Mouse (Mus musculus): ENCODE measurements around the gene Mllt3. TPM values are rescaled to one million over a fixed set of nuclear protein-coding genes. Genes with fewer than 3 reads are reported as not detected.

The Mllt3 gene
- polyA plus RNA-seq, 2 experiments = 23.4 to 41.3 TPM

DNA sequence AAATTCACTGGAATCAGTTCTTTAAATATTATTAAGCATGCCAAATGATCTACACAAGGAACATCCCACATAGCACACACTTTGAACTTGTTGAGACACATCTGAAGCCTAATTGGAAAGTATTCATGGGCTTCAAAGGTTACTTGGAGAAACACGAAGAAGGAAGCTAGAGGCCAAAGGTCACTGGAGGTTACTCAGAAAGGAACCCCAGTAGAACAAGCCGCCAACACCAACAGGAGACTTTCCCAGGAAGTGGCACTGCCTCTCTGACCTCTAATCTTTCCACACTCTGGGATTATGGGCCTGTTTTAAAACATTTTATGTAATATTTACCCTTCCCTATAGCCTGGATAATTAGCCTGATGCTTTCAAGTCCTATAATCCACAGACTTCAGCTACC, 162.6 kb downstream of the Mllt3 start:
- H3K9ac ChIP-seq (ENCODE audit: low read depth, low read length, severe bottlenecking) = no peak overlapping the region
- H3K9me3 ChIP-seq (ENCODE audit: control insufficient read depth, low read length) = no peaks in the 10 kb centered on the region
- ATAC-seq (ENCODE audit: low FRiP score, low read depth) = no peak
- WGBS = 31% methylated on average over 2 of the region's 2 CpGs
- peaks cover 12% of the 10 kb centered on the region; the same call in 1 of the 2 replicates for H3K36me3 ChIP-seq (ENCODE audit: control insufficient read depth, insufficient read depth, low read length)
- H3K4me3 ChIP-seq (replicated peaks; ENCODE audit: low read length) = no peak overlapping the region
- TF ChIP-seq POLR2A (IDR thresholded peaks at IDR 0.05; ENCODE audit: borderline replicate concordance, extremely low read depth, insufficient read depth, insufficient read length) = no peak
- H3K27ac ChIP-seq (replicated peaks; ENCODE audit: low read depth, low read length) = no peak overlapping the region
- no peak overlapping the region for H3K4me2 ChIP-seq (replicated peaks; ENCODE audit: low read depth, low read length, severe bottlenecking)
- peaks cover 16% of the 10 kb centered on the region for H3K4me1 ChIP-seq (ENCODE audit: control insufficient read depth, insufficient read depth, low read length)
- DNase-seq (ENCODE audit: low spot score) = no peak
- no peaks in the 10 kb centered on the region for H3K27me3 ChIP-seq (ENCODE audit: control insufficient read depth, insufficient read depth, low read length)

DNA sequence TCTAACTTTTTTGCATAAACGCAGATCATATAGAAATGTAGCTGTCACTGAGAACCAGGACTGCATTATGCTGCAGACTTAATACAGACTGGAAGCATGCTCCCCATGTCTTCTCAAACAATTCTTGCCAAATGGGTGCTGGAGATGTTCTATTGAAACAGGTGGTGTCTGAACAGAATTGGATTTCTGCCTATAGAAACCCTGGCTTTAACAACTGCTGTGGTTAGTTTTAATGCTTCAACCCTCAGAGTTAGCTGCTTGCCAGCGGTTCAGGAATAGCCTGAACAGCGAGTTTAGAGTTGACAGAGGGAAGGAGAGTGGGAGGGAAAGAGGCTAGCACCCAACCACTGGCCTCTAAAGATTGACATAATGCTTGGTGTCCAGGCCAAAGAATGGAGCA, 166.6 kb downstream of the Mllt3 start:
- peaks cover 17% of the 10 kb centered on the region for H3K4me1 ChIP-seq (ENCODE audit: control insufficient read depth, insufficient read depth, low read length)
- no peak for ATAC-seq (ENCODE audit: low FRiP score, low read depth)
- no peaks in the 10 kb centered on the region for H3K36me3 ChIP-seq (ENCODE audit: control insufficient read depth, insufficient read depth, low read length)
- no peak for TF ChIP-seq POLR2A (IDR thresholded peaks at IDR 0.05; ENCODE audit: borderline replicate concordance, extremely low read depth, insufficient read depth, insufficient read length)
- no peaks in the 10 kb centered on the region for H3K9me3 ChIP-seq (ENCODE audit: control insufficient read depth, low read length)
- no peak overlapping the region for H3K4me2 ChIP-seq (replicated peaks; ENCODE audit: low read depth, low read length, severe bottlenecking)
- peak; percentile 40 for DNase-seq (ENCODE audit: low spot score)
- 60% methylated on average over 3 of the region's 3 CpGs for WGBS
- H3K4me3 ChIP-seq (replicated peaks; ENCODE audit: low read length) = no peak overlapping the region
- H3K9ac ChIP-seq (ENCODE audit: low read depth, low read length, severe bottlenecking) = no peak overlapping the region
- no peak overlapping the region for H3K27ac ChIP-seq (replicated peaks; ENCODE audit: low read depth, low read length)
- no peaks in the 10 kb centered on the region for H3K27me3 ChIP-seq (ENCODE audit: control insufficient read depth, insufficient read depth, low read length)

DNA sequence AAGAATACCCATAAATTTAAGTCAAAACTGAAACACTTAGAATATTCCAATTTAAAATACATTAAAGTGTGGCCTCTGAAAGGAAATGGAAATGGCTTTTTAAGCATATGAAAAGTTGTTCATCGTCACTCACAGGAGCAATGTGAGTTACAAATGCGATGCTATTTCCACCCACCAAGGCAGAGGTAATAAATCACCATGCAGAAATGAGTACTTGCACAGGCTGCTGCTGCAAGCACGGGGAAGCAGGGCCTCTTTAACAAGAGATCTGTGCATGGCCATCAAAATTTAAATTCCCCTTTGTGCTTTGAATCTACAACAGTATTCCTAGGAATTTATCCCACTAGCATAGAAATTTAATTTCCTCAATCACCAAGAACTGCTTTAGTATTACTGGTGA, 167.3 kb downstream of the Mllt3 start:
- TF ChIP-seq POLR2A (IDR thresholded peaks at IDR 0.05; ENCODE audit: borderline replicate concordance, extremely low read depth, insufficient read depth, insufficient read length) = no peak
- no peak overlapping the region for H3K4me2 ChIP-seq (replicated peaks; ENCODE audit: low read depth, low read length, severe bottlenecking)
- H3K27me3 ChIP-seq (ENCODE audit: control insufficient read depth, insufficient read depth, low read length) = no peaks in the 10 kb centered on the region
- H3K9me3 ChIP-seq (ENCODE audit: control insufficient read depth, low read length) = no peaks in the 10 kb centered on the region
- no peak overlapping the region for H3K9ac ChIP-seq (ENCODE audit: low read depth, low read length, severe bottlenecking)
- peaks cover 17% of the 10 kb centered on the region for H3K4me1 ChIP-seq (ENCODE audit: control insufficient read depth, insufficient read depth, low read length)
- no peaks in the 10 kb centered on the region for H3K36me3 ChIP-seq (ENCODE audit: control insufficient read depth, insufficient read depth, low read length)
- DNase-seq (ENCODE audit: low spot score) = no peak
- no peak for ATAC-seq (ENCODE audit: low FRiP score, low read depth)
- H3K4me3 ChIP-seq (replicated peaks; ENCODE audit: low read length) = no peak overlapping the region
- 5% methylated on average over 3 of the region's 3 CpGs for WGBS
- H3K27ac ChIP-seq (replicated peaks; ENCODE audit: low read depth, low read length) = no peak overlapping the region

DNA sequence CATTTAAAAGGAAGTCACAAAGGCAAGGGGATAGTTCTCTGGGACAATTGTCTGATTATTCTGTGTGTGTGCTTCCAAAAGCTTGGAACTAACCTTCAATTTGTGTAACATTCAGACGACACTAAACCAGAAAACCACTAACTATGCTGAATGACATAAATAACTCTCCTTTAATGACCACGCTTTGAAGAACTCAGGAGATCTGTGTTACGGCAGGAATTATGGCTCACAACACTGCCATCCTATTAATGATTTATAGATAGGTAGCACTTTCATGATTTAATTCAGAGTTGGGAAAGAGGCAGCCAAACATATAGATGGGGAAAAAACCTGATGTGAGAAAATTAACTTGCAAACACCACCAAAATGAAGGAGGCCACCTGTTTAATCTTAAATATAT, 168.1 kb downstream of the Mllt3 start:
- no peaks in the 10 kb centered on the region for H3K9me3 ChIP-seq (ENCODE audit: control insufficient read depth, low read length)
- H3K27me3 ChIP-seq (ENCODE audit: control insufficient read depth, insufficient read depth, low read length) = no peaks in the 10 kb centered on the region
- no peak overlapping the region for H3K9ac ChIP-seq (ENCODE audit: low read depth, low read length, severe bottlenecking)
- H3K4me2 ChIP-seq (replicated peaks; ENCODE audit: low read depth, low read length, severe bottlenecking) = no peak overlapping the region
- WGBS = 37% methylated on average over 3 of the region's 3 CpGs
- no peak for ATAC-seq (ENCODE audit: low FRiP score, low read depth)
- no peak for DNase-seq (ENCODE audit: low spot score)
- H3K4me1 ChIP-seq (ENCODE audit: control insufficient read depth, insufficient read depth, low read length) = peaks cover 17% of the 10 kb centered on the region
- no peaks in the 10 kb centered on the region for H3K36me3 ChIP-seq (ENCODE audit: control insufficient read depth, insufficient read depth, low read length)
- no peak overlapping the region for H3K4me3 ChIP-seq (replicated peaks; ENCODE audit: low read length)
- TF ChIP-seq POLR2A (IDR thresholded peaks at IDR 0.05; ENCODE audit: borderline replicate concordance, extremely low read depth, insufficient read depth, insufficient read length) = no peak
- no peak overlapping the region for H3K27ac ChIP-seq (replicated peaks; ENCODE audit: low read depth, low read length)

DNA sequence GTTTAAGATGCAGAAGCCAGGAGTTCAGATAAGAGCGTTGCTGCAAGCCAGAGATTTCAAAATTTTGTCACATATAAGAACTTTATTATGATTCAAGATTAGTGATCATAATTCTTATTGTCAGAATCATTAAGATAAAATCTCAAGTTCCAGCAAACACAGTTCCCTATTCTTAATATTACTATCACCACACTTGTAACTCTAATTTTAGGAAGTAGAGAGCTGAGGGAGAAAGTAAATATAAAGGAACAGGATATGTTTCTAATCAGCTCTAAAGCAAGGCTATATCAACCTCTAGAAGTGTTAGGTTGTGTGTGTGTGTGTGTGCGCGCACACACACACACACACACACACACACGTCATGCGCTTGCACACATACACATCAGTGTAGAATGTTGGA, 170.0 kb downstream of the Mllt3 start:
- H3K27me3 ChIP-seq (ENCODE audit: control insufficient read depth, insufficient read depth, low read length) = no peaks in the 10 kb centered on the region
- H3K27ac ChIP-seq (replicated peaks; ENCODE audit: low read depth, low read length) = no peak overlapping the region
- H3K9me3 ChIP-seq (ENCODE audit: control insufficient read depth, low read length) = no peaks in the 10 kb centered on the region
- H3K4me2 ChIP-seq (replicated peaks; ENCODE audit: low read depth, low read length, severe bottlenecking) = no peak overlapping the region
- TF ChIP-seq POLR2A (IDR thresholded peaks at IDR 0.05; ENCODE audit: borderline replicate concordance, extremely low read depth, insufficient read depth, insufficient read length) = no peak
- H3K9ac ChIP-seq (ENCODE audit: low read depth, low read length, severe bottlenecking) = no peak overlapping the region
- no peaks in the 10 kb centered on the region for H3K36me3 ChIP-seq (ENCODE audit: control insufficient read depth, insufficient read depth, low read length)
- 84% methylated on average over 5 of the region's 5 CpGs for WGBS
- no peak for DNase-seq (ENCODE audit: low spot score)
- no peak overlapping the region for H3K4me3 ChIP-seq (replicated peaks; ENCODE audit: low read length)
- no peak for ATAC-seq (ENCODE audit: low FRiP score, low read depth)
- peaks cover 13% of the 10 kb centered on the region for H3K4me1 ChIP-seq (ENCODE audit: control insufficient read depth, insufficient read depth, low read length)

DNA sequence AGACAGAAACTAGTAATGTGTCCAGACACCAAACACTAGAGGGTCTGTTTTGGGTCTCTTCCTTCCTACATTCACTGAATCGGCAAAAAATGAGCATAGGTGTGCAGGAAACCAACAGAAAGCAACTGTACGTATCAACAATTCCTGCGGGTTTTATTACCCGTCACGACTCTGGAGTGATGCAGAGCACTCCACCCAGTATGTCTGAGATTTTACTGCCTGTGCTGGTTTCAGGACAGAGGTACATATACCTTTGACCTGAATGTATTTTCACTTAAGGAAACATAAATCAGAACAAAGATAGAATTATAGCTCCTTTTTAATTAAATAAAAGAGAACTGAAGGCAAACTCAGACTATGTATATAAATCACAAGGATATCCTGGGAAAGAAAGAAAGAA, 172.4 kb downstream of the Mllt3 start:
- DNase-seq (ENCODE audit: low spot score) = no peak
- no peak overlapping the region for H3K4me2 ChIP-seq (replicated peaks; ENCODE audit: low read depth, low read length, severe bottlenecking)
- no peak overlapping the region for H3K4me3 ChIP-seq (replicated peaks; ENCODE audit: low read length)
- no peak for TF ChIP-seq POLR2A (IDR thresholded peaks at IDR 0.05; ENCODE audit: borderline replicate concordance, extremely low read depth, insufficient read depth, insufficient read length)
- no peaks in the 10 kb centered on the region for H3K36me3 ChIP-seq (ENCODE audit: control insufficient read depth, insufficient read depth, low read length)
- WGBS = 43% methylated on average over 5 of the region's 5 CpGs
- H3K27ac ChIP-seq (replicated peaks; ENCODE audit: low read depth, low read length) = no peak overlapping the region
- no peak for ATAC-seq (ENCODE audit: low FRiP score, low read depth)
- H3K9me3 ChIP-seq (ENCODE audit: control insufficient read depth, low read length) = no peaks in the 10 kb centered on the region
- H3K4me1 ChIP-seq (ENCODE audit: control insufficient read depth, insufficient read depth, low read length) = peaks cover 2% of the 10 kb centered on the region; the same call in 1 of the 2 replicates
- no peak overlapping the region for H3K9ac ChIP-seq (ENCODE audit: low read depth, low read length, severe bottlenecking)
- H3K27me3 ChIP-seq (ENCODE audit: control insufficient read depth, insufficient read depth, low read length) = no peaks in the 10 kb centered on the region

All from limb, embryonic 14.5 days (tissue).